Mouse (Mus musculus) kidney, adult 2 months (tissue): ENCODE data around the gene Sec31b.

Experiments
- CTCF ChIP-seq: fragments of 200-500 bp; conservative IDR thresholded peaks from 2 replicates; pipeline ENCODE4 v1.5.1; 2011; ENCODE audit warnings: low read depth, mild to moderate bottlenecking, control low read depth, low read length, moderate library complexity, mixed read lengths; ENCODE audit not compliant: insufficient read depth, insufficient read length
- POLR2A ChIP-seq: fragments of 200-500 bp; IDR thresholded peaks from one replicate; pipeline ENCODE4 v1.6.1; 2011; ENCODE audit warnings: low read depth, low read length, control low read depth

DNA sequence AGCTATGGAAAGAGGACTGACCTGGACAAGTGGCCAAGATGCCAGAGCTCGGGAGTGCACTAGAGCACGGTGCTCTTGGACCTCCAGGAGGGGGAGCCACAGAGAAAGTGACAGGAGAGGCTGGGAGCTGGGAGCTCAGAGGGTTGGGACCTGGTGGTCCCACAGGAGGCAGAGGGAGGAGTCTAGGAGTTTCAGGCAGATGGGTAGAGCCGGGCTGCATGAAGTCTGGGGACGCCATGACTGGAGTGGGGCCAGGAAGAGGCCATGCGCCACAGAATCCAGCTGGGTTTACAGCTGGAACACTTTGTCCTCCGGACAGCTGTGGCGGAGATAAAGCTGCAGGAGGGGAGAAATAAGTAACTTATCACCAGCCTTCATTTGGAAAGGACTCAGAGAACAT, 26.5 kb downstream of the Sec31b start:
- TF ChIP-seq POLR2A, result no peak
- TF ChIP-seq CTCF, result peak; percentile 27; the same call in 1 of the 2 replicates
